Mouse (Mus musculus): ENCODE measurements around the gene Sardh. TPM values are rescaled to one million over a fixed set of nuclear protein-coding genes. Genes with fewer than 3 reads are reported as not detected.

Gene Sardh
- polyA plus RNA-seq, 1 experiment from 2014 or later: 11.9 TPM

DNA sequence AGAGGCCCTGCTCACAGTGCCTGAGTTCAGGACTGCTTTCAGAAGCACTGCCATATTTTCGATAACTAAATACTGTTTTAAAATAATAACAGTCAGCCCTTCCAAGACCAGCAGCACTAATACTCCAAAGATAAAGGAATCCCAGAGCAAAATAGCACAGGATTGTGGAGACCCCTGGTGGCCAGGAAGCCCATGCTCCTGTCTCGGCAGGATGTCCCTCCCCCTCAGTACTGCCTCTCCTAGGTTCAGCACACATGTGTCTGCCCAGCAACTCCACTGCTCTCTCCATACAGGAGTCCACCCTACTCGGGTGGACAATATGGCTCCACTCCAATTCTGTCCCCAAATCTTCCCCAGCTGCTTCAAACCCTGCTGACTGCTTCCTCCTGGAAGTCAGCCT is 12.4 kb downstream of the Sardh start:
- WGBS: 8% methylated on average over 3 of the region's 3 CpGs

GRCm38 (mm10) chr2:27232376-27232775 is 15.8 kb downstream of the Sardh start:
- ATAC-seq (ENCODE audit: insufficient number of reproducible peaks, insufficient read depth, low FRiP score, low read depth): no peak
- no peaks in the 10 kb centered on the region for H3K4me1 ChIP-seq (ENCODE audit: control insufficient read depth, insufficient read depth, low read length)
- H3K9ac ChIP-seq (replicated peaks; ENCODE audit: low read depth, low read length): no peak overlapping the region
- no peaks in the 10 kb centered on the region for H3K36me3 ChIP-seq (ENCODE audit: control insufficient read depth, insufficient read depth, low read length)
- 24% methylated on average over 7 of the region's 7 CpGs for WGBS
- H3K9me3 ChIP-seq (ENCODE audit: control insufficient read depth, low read depth, low read length): no peaks in the 10 kb centered on the region
- no peak overlapping the region for H3K4me3 ChIP-seq (ENCODE audit: low read depth, low read length)
- no peaks in the 10 kb centered on the region for H3K27me3 ChIP-seq (ENCODE audit: control insufficient read depth, insufficient read depth, low read length)
- no peak overlapping the region for H3K27ac ChIP-seq (ENCODE audit: low read length)
- no peak overlapping the region for H3K4me2 ChIP-seq (replicated peaks; ENCODE audit: low read depth, low read length)

More for the DNA sequence above, 12.4 kb downstream of the Sardh start:
- Histone ChIP-seq H3K4me2 (replicated peaks; ENCODE audit: low read depth, low read length) (no peak overlapping the region), H3K9me3 (ENCODE audit: control insufficient read depth, low read depth, low read length) (no peaks in the 10 kb centered on the region), H3K4me1 (ENCODE audit: control insufficient read depth, insufficient read depth, low read length) (no peaks in the 10 kb centered on the region), H3K27ac (ENCODE audit: low read length) (no peak overlapping the region), H3K36me3 (ENCODE audit: control insufficient read depth, insufficient read depth, low read length) (no peaks in the 10 kb centered on the region), H3K9ac (replicated peaks; ENCODE audit: low read depth, low read length) (no peak overlapping the region), H3K4me3 (ENCODE audit: low read depth, low read length) (no peak overlapping the region), H3K27me3 (ENCODE audit: control insufficient read depth, insufficient read depth, low read length) (no peaks in the 10 kb centered on the region)
- ATAC-seq (ENCODE audit: insufficient number of reproducible peaks, insufficient read depth, low FRiP score, low read depth): peak; percentile 59; the same call in 1 of the 2 replicates

DNA sequence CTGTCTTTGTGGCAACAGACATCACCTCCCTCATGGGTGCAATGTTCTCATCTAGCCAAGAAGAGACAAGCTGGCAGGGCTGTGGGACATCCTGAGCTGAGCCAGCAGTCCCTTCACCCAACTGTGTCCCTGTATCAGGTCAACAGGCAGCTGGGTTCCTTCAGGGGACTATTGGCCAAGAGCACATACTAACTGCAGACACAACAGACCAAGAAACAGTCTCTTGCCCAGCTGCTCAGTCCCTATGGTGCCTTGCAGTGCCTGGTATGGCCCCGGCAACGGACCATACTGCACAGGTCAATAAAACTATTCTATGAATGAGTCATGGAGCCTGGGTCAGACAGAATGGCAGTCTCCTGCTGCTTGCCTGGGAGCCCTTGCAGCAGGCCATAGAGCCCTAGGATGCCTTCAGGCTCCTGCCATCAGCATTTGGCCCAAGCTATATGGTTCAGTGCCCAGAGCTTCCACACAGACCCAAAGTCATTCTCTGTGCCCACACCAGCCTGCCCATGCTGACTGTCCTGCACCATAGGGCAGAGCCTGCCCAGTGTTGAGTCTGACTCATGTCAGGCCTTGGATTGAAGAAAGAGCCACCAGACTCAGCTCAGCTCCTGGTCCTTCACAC is 18.5 kb downstream of the Sardh start:
- WGBS: 82% methylated on average over 2 of the region's 2 CpGs
- Histone ChIP-seq H3K4me1 (ENCODE audit: control insufficient read depth, insufficient read depth, low read length) (no peaks in the 10 kb centered on the region), H3K4me2 (replicated peaks; ENCODE audit: low read depth, low read length) (no peak overlapping the region), H3K9ac (replicated peaks; ENCODE audit: low read depth, low read length) (no peak overlapping the region), H3K36me3 (ENCODE audit: control insufficient read depth, insufficient read depth, low read length) (no peaks in the 10 kb centered on the region; the same call in 1 of the 2 replicates), H3K4me3 (ENCODE audit: low read depth, low read length) (no peak overlapping the region), H3K27me3 (ENCODE audit: control insufficient read depth, insufficient read depth, low read length) (no peaks in the 10 kb centered on the region), H3K27ac (ENCODE audit: low read length) (no peak overlapping the region), H3K9me3 (ENCODE audit: control insufficient read depth, low read depth, low read length) (no peaks in the 10 kb centered on the region)
- ATAC-seq (ENCODE audit: insufficient number of reproducible peaks, insufficient read depth, low FRiP score, low read depth): no peak

DNA sequence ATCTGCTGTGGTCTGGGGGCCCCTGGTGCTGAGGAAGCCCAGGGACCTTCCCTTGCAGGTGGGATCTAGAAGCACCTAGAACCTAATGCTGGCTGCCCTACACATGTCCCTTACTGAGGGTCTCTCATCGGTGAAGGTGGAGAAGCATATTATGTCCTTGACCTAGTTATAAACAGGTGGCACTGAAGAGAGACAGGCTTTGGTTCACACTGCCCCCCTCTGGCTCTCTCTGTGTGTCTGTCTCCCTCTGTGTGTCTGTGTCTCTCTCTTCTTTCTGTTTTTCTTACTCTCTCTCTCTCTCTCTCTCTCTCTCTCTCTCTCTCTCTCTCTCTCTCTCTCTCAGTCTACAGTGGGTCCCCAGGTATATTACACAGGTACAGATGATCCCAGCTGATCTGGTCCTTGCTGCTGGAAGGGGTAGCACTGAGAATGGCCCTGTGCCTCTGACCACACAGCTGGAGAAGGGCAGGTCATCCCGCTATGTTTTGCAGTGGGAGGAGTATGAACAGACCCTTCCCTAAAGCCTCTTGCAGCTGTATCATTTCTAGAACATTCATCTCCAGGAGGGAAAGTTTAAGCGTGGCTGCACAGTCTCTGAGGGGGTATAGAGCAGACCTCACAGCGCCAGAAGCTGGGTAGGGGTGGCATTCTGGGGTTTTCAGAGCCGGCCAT is 19.2 kb downstream of the Sardh start:
- H3K4me2 ChIP-seq (replicated peaks; ENCODE audit: low read depth, low read length): no peak overlapping the region
- H3K9me3 ChIP-seq (ENCODE audit: control insufficient read depth, low read depth, low read length): no peaks in the 10 kb centered on the region
- no peaks in the 10 kb centered on the region for H3K4me1 ChIP-seq (ENCODE audit: control insufficient read depth, insufficient read depth, low read length)
- 73% methylated on average over 5 of the region's 5 CpGs for WGBS
- H3K4me3 ChIP-seq (ENCODE audit: low read depth, low read length): no peak overlapping the region
- H3K9ac ChIP-seq (replicated peaks; ENCODE audit: low read depth, low read length): no peak overlapping the region
- no peaks in the 10 kb centered on the region; the same call in 1 of the 2 replicates for H3K36me3 ChIP-seq (ENCODE audit: control insufficient read depth, insufficient read depth, low read length)
- ATAC-seq (ENCODE audit: insufficient number of reproducible peaks, insufficient read depth, low FRiP score, low read depth): no peak
- no peak overlapping the region for H3K27ac ChIP-seq (ENCODE audit: low read length)
- H3K27me3 ChIP-seq (ENCODE audit: control insufficient read depth, insufficient read depth, low read length): no peaks in the 10 kb centered on the region

GRCm38 (mm10) chr2:27226572-27226971 is 21.6 kb downstream of the Sardh start:
- Histone ChIP-seq H3K27ac (ENCODE audit: low read length) (no peak overlapping the region), H3K27me3 (ENCODE audit: control insufficient read depth, insufficient read depth, low read length) (no peaks in the 10 kb centered on the region), H3K9ac (replicated peaks; ENCODE audit: low read depth, low read length) (no peak overlapping the region), H3K4me1 (ENCODE audit: control insufficient read depth, insufficient read depth, low read length) (no peaks in the 10 kb centered on the region), H3K9me3 (ENCODE audit: control insufficient read depth, low read depth, low read length) (no peaks in the 10 kb centered on the region), H3K4me3 (ENCODE audit: low read depth, low read length) (no peak overlapping the region), H3K4me2 (replicated peaks; ENCODE audit: low read depth, low read length) (no peak overlapping the region), H3K36me3 (ENCODE audit: control insufficient read depth, insufficient read depth, low read length) (no peaks in the 10 kb centered on the region; the same call in 1 of the 2 replicates)
- 66% methylated on average over 7 of the region's 7 CpGs for WGBS
- ATAC-seq (ENCODE audit: insufficient number of reproducible peaks, insufficient read depth, low FRiP score, low read depth): no peak

DNA sequence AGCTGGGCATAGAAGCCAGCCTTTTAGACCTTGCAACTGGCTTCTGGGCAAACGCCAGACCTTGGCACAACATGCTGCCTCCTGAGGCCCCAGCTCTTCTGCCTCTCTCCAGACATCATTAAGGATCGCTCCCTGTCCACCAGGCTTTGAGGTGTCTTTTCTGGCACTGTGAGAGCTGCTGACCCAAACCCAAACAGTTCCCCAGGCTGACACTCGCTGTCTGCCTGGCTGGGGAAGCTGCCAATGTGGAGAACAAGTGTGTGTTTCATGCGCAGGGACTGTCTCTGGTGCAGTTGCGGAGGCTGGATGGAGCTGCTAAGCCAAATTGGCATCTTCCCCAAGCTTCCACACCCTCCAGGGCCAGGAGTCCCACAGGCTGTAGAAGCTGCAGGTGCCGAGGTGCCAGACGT is 25.1 kb downstream of the Sardh start:
- Histone ChIP-seq H3K4me1 (ENCODE audit: control insufficient read depth, insufficient read depth, low read length) (no peaks in the 10 kb centered on the region), H3K36me3 (ENCODE audit: control insufficient read depth, insufficient read depth, low read length) (no peaks in the 10 kb centered on the region; the same call in none of the 2 replicates), H3K9ac (replicated peaks; ENCODE audit: low read depth, low read length) (no peak overlapping the region), H3K9me3 (ENCODE audit: control insufficient read depth, low read depth, low read length) (no peaks in the 10 kb centered on the region), H3K27ac (ENCODE audit: low read length) (no peak overlapping the region), H3K4me2 (replicated peaks; ENCODE audit: low read depth, low read length) (no peak overlapping the region), H3K4me3 (ENCODE audit: low read depth, low read length) (no peak overlapping the region), H3K27me3 (ENCODE audit: control insufficient read depth, insufficient read depth, low read length) (no peaks in the 10 kb centered on the region)
- ATAC-seq (ENCODE audit: insufficient number of reproducible peaks, insufficient read depth, low FRiP score, low read depth): no peak
- 84% methylated on average over 7 of the region's 7 CpGs for WGBS

GRCm38 (mm10) chr2:27218569-27218968 is 29.6 kb downstream of the Sardh start:
- Histone ChIP-seq H3K4me3 (ENCODE audit: low read depth, low read length) (no peak overlapping the region), H3K36me3 (ENCODE audit: control insufficient read depth, insufficient read depth, low read length) (no peaks in the 10 kb centered on the region; the same call in none of the 2 replicates), H3K4me2 (replicated peaks; ENCODE audit: low read depth, low read length) (no peak overlapping the region), H3K9me3 (ENCODE audit: control insufficient read depth, low read depth, low read length) (no peaks in the 10 kb centered on the region), H3K27me3 (ENCODE audit: control insufficient read depth, insufficient read depth, low read length) (no peaks in the 10 kb centered on the region), H3K9ac (replicated peaks; ENCODE audit: low read depth, low read length) (no peak overlapping the region), H3K27ac (ENCODE audit: low read length) (no peak overlapping the region), H3K4me1 (ENCODE audit: control insufficient read depth, insufficient read depth, low read length) (no peaks in the 10 kb centered on the region)
- WGBS: 90% methylated on average over 8 of the region's 8 CpGs
- ATAC-seq (ENCODE audit: insufficient number of reproducible peaks, insufficient read depth, low FRiP score, low read depth): no peak

GRCm38 (mm10) chr2:27218121-27218544 is 30.0 kb downstream of the Sardh start:
- WGBS: 87% methylated on average over 2 of the region's 2 CpGs
- ATAC-seq (ENCODE audit: insufficient number of reproducible peaks, insufficient read depth, low FRiP score, low read depth): no peak

More at GRCm38 (mm10) chr2:27218121-27218544, 30.0 kb downstream of the Sardh start:
- Histone ChIP-seq H3K4me3 (ENCODE audit: low read depth, low read length) (no peak overlapping the region), H3K27me3 (ENCODE audit: control insufficient read depth, insufficient read depth, low read length) (no peaks in the 10 kb centered on the region), H3K4me1 (ENCODE audit: control insufficient read depth, insufficient read depth, low read length) (no peaks in the 10 kb centered on the region), H3K27ac (ENCODE audit: low read length) (no peak overlapping the region), H3K36me3 (ENCODE audit: control insufficient read depth, insufficient read depth, low read length) (no peaks in the 10 kb centered on the region; the same call in 1 of the 2 replicates), H3K4me2 (replicated peaks; ENCODE audit: low read depth, low read length) (no peak overlapping the region), H3K9ac (replicated peaks; ENCODE audit: low read depth, low read length) (no peak overlapping the region), H3K9me3 (ENCODE audit: control insufficient read depth, low read depth, low read length) (no peaks in the 10 kb centered on the region)

Data from stomach, embryonic 14.5 days (tissue).